Mouse (Mus musculus) heart, postnatal 4 days (tissue): Measurements from ENCODE around the gene Siae. TPM values are rescaled to one million over a fixed set of nuclear protein-coding genes. Genes with fewer than 3 reads are reported as not detected.
A peak's percentile ranks its signal among the peaks of the same experiment; 100 is the strongest.

Experiments
- DNase-seq: peaks from one replicate; pipeline ENCODE4 v3.0.0; 2021
- total RNA-seq, 2 experiments: library from RNA; stranded (reverse); gene quantifications; 2 replicates each; pipeline ENCODE4 v1.2.3; 2021

Siae gene
- total RNA-seq, 2 experiments from 2014 or later: 6.5 to 6.6 TPM

GRCm38 (mm10) chr9:37572204-37572876 lies 16.8 kb downstream of the Siae start:
- DNase-seq: no peak

- DNase-seq: no peak
These were observed 21.0 kb downstream of the Siae start for GRCm38 (mm10) chr9:37576436-37576930.

GRCm38 (mm10) chr9:37583594-37583993 lies 28.1 kb downstream of the Siae start:
- DNase-seq: no peak

- DNase-seq: no peak
These were observed 31.2 kb downstream of the Siae start for GRCm38 (mm10) chr9:37586718-37587117.

GRCm38 (mm10) chr9:37590381-37590780 lies 34.9 kb downstream of the Siae start:
- no peak for DNase-seq

GRCm38 (mm10) chr9:37592025-37592424 lies 36.5 kb downstream of the Siae start:
- no peak for DNase-seq

GRCm38 (mm10) chr9:37592633-37593032 lies 37.1 kb downstream of the Siae start:
- no peak for DNase-seq

- no peak for DNase-seq
These were observed 38.2 kb downstream of the Siae start for GRCm38 (mm10) chr9:37593690-37594089.

- no peak for DNase-seq
These were observed 40.1 kb downstream of the Siae start for GRCm38 (mm10) chr9:37595570-37595969.

GRCm38 (mm10) chr9:37598637-37599036 lies 43.1 kb downstream of the Siae start:
- no peak for DNase-seq

GRCm38 (mm10) chr9:37600538-37601205 lies 45.2 kb downstream of the Siae start:
- no peak for DNase-seq

- DNase-seq: no peak
These were observed 49.6 kb downstream of the Siae start for GRCm38 (mm10) chr9:37605089-37605488.

- DNase-seq: no peak
These were observed 54.1 kb downstream of the Siae start for GRCm38 (mm10) chr9:37609558-37609957.

- DNase-seq: peak; percentile 92
These were observed 57.8 kb downstream of the Siae start, which contains the start of gene Spa17 for GRCm38 (mm10) chr9:37613182-37613910. Gene Spa17, minus strand, starts transcription at chr9:37613722.

- DNase-seq: no peak
These were observed 58.4 kb downstream of the Siae start for GRCm38 (mm10) chr9:37613911-37614280.

- no peak for DNase-seq
These were observed 58.8 kb downstream of the Siae start for GRCm38 (mm10) chr9:37614316-37614715.

- DNase-seq: no peak
These were observed 59.7 kb downstream of the Siae start for GRCm38 (mm10) chr9:37615220-37615619.

GRCm38 (mm10) chr9:37616770-37617169 lies 61.3 kb downstream of the Siae start:
- DNase-seq: peak; percentile 43

GRCm38 (mm10) chr9:37621290-37621689 lies 65.8 kb downstream of the Siae start:
- no peak for DNase-seq

GRCm38 (mm10) chr9:37623981-37624380 lies 68.5 kb downstream of the Siae start:
- no peak for DNase-seq

- DNase-seq: no peak
These were observed 69.0 kb downstream of the Siae start for GRCm38 (mm10) chr9:37624502-37624901.

- no peak for DNase-seq
These were observed 69.6 kb downstream of the Siae start for GRCm38 (mm10) chr9:37625129-37625528.

GRCm38 (mm10) chr9:37625641-37626040 lies 70.1 kb downstream of the Siae start:
- peak; percentile 29 for DNase-seq
